Mouse (Mus musculus): Measurements from ENCODE around the gene Chid1.

The Chid1 gene

DNA sequence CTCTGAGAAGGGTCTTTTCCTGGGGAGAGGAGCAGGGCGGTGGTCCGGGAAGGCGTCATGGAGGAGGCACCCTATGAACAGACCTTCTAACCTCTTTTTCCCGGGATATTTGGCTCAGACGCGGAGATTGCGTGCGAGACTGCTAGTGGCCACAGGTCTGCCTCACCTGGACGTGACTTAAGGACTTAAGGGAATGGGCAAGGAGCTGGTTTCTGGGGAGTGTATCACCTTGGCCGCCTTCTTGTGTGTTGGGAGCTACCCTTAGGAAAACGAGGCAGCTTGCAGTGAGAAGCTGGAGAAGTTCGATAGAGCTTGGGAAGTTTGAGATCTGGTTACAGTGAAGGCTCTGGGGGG is 63.9 kb downstream of the Chid1 start:
- DNase-seq (ENCODE audit: low read depth): no peak

DNA sequence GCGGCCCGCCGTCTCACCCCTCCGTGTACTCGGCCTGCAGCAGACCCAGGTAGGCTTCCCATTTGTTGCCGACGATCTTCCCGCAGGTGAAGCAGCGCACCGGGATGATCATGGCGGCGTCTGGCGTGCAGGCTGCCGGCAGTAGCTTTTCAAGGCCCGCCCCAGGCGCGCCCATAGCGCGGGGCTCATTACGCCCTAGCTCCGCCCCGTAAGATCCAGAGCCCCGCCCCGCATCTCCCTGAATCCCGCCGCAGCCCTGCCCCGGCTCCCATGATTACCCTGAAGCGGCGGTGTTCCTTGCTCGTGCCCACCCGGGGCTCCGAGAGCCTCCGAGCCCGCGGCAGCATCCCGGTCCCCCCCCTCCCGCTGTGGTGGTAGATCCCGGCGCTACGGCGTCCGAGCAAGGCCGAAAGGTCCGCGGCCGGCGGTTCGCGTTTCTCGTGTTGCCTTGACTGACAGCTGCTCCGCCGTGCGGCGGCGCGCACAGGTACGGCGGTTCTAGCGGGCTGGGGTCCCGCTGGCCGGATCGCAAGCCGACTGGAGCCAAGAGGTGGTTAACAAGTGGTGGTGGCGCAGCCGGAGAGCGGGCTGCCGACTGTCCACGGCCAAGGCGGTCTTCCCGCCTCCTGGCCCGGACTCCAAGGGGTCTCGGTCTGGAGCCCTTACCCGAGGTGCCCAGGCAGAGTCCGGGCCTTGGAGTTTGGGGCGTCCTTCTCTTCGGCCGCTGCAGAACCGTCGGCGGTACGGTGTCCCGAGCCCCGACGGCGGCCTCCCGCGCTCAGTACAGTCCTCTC is 64.4 kb downstream of the Chid1 start, which contains the start of the genes Polr2l and Tspan4:
TSS of gene Polr2l (minus strand) at position 122 of the 794 bp plus-strand sequence.
TSS of gene Tspan4 (plus strand) at position 230 of the 794 bp plus-strand sequence.
- peak; percentile 87 for DNase-seq (ENCODE audit: low read depth)

- DNase-seq (ENCODE audit: low read depth): no peak
Observed at GRCm38 (mm10) chr7:141474160-141474559, 65.5 kb downstream of the Chid1 start.

GRCm38 (mm10) chr7:141472763-141473162 is 66.9 kb downstream of the Chid1 start:
- no peak for DNase-seq (ENCODE audit: low read depth)

DNA sequence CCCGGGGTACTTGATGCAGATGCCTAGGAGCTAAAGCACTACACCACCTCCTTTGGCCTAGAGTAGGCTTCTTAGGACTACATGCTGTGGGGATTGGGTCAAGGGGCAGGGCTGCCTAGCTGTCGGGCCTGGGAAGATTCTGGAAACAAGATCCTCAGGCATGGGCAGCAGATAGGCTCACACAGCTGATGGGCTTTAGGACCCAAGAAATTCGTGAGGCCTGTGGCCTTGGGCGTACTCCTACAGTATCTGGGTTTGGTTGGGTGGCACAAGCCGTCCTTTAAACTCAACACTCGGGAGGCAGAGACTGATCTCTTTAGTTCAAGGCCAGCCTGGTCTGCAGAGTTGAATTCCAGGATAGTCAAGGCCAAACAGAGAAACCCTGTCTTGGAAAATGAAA is 67.4 kb downstream of the Chid1 start:
- DNase-seq (ENCODE audit: low read depth): no peak

GRCm38 (mm10) chr7:141471236-141471635 is 68.4 kb downstream of the Chid1 start:
- DNase-seq (ENCODE audit: low read depth): no peak

GRCm38 (mm10) chr7:141470637-141470944 is 69.1 kb downstream of the Chid1 start:
- DNase-seq (ENCODE audit: low read depth): no peak

- DNase-seq (ENCODE audit: low read depth): no peak
Observed at GRCm38 (mm10) chr7:141469901-141470636, 69.6 kb downstream of the Chid1 start.

- no peak for DNase-seq (ENCODE audit: low read depth)
Observed at GRCm38 (mm10) chr7:141469352-141469751, 70.3 kb downstream of the Chid1 start.

DNA sequence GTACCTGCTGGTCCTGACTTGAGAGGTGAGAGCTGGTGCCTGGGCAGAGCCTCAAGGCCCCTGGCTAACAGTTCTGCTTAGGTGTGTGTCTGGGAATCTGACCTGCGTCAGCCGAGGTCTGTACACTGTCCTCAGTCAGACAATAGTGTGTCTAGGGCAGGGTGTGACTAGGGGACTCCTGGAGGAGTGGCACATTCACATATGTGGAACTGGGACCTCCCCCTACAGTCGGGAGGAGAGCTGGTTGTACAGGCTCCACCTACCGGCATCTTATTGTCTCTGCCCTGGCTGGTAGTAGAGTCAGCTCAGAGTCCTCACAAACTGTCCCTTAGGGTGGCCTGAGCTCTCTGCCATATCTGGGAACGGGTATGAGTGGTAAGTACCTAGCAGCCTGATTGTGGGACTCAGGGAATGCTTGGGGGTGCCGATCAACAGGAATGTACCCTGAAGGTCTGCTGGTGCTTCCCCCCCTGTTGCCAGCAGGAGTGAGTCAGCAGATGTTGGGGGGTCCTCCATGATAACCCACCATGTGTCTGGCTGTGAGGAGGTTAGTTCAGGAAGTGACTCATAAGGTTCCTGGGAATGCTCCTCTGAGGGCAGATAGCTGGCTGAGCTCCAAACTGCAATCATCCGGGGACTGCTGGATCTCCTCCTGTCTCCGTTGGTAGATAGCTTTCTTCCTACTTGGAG is 71.0 kb downstream of the Chid1 start:
- peak; percentile 95 for DNase-seq (ENCODE audit: low read depth)

GRCm38 (mm10) chr7:141468164-141468521 is 71.5 kb downstream of the Chid1 start:
- DNase-seq (ENCODE audit: low read depth): peak; percentile 59

- DNase-seq (ENCODE audit: low read depth): peak; percentile 87
Observed at GRCm38 (mm10) chr7:141467230-141468030, 72.2 kb downstream of the Chid1 start, which contains the start of gene Cd151. Gene Cd151 (plus strand): TSS chr7:141467392.

DNA sequence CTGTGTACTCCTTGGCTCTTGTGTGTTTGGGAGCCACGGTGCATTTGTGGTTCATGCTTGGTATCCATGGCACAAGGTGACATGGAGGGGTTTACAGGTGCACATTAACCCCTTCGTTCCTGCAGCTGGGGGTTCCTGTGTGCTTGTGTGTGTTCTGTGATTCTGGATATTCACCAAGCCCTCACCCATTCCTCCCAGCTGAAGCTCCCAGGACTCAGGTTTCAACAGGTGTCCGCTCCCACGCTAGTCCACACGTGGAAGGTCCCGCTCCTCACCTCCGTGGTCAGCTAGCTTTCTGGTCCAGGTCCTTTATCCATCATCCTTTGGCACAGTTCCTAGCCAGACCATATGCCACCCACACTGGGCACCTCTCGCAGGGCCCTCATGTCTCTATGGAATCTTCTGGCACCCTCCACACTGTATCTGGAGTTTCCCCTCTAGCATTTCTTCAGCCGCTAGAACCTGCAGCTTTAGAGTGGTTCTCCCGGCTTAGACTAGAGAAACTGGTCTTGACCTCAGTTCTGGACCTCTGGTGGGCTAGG is 73.0 kb downstream of the Chid1 start:
- no peak for DNase-seq (ENCODE audit: low read depth)

GRCm38 (mm10) chr7:141466045-141466394 is 73.6 kb downstream of the Chid1 start:
- peak; percentile 88 for DNase-seq (ENCODE audit: low read depth)

DNA sequence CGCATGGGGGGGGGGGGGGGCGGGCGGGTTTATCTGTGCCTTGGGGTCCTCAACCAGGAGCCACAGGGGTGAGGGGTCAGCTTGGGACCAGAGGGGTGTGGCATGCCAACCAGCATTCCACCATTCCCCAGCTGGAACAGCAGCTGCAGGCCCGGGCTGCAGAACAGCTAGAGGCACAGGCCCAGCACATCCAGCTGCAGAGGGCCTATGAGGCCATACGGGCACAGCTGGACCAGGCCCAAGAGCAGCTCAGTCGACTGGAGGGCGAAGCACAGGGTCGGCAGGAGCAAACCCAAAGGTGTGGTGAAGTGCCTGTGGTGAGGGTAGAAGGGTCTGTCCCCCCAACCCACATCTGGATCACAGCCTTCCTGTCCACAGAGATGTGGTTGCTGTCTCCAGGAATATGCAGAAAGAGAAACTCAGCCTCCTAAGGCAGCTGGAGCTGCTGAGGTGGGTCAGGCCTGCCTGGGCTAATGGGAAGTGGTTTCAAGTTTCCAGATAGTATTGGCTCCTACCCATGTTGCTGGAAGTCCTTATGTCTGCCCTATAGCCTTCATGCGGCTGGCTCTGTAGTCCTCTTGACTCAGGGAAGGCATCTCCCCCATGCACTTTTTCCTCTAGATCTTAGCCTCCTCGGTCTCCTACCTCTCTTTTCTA is 74.1 kb downstream of the Chid1 start:
- peak; percentile 78 for DNase-seq (ENCODE audit: low read depth)

DNA sequence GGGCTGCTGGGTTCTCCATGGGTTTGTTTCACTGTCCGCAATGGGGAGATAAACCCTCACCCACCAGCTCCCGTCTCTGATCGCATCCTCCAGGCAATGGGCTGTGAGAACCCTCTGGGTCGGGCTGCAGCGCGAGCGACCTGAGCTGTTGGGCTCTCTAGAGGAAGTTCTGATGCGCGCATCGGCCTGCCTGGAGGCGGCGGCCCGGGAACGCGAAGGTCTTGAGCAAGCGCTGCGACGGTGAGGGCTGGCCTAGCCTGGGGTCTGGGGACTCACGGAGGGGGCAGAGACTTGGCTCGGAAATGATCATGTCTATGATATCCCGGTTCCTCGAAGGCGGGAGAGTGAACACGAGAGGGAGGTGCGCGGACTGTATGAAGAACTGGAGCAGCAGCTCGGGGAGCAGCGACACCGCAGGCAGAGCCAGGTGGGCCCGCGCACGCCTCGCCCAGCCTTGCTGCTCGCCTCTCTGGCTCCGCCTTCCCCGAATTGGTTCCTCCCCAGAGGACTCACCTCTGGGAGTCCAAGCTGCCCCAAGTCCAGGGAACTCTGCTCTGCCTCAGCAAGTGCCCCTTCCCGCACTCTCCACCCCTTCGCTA is 75.0 kb downstream of the Chid1 start:
- no peak for DNase-seq (ENCODE audit: low read depth)

DNA sequence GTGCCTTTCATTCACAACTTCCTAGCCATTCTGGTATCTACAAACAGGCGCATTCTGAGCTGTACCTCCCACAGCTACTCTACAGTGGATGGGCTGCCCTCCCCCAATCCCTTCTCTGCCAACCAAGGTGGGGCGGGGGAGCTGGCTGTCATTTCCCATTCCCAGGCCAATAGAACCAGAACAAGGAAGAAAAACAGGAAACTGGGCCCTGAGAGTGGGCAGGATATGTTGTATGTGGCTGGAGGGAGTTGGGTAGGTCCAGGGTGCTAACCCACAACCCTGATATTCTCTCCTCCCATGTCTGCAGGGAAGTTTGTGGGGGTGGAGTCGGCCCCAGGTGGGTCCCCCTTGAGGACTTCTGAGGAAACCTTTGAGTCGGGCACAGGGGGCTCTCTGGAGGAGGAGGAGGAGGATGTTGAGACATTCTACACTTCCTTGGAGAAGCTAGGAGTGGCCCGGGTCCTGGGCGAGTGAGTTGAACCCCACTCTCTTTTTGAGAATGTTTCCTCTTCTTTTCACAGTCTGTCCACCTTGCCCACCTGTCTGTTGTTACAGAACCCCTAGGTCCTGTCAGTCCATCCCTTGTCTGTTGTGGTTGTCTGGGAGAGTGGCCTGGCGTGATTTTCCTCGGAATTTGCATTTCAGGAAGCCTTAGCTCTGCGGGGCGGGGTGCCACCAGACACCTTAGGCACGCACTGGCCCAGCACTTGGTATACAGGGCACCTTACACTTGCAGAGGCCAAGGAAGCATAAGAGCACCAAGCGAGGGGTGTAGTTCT is 75.6 kb downstream of the Chid1 start:
- DNase-seq (ENCODE audit: low read depth): peak; percentile 47

GRCm38 (mm10) chr7:141462333-141462821 is 77.3 kb downstream of the Chid1 start:
- DNase-seq (ENCODE audit: low read depth): no peak

- no peak for DNase-seq (ENCODE audit: low read depth)
Observed at GRCm38 (mm10) chr7:141461521-141462332, 77.9 kb downstream of the Chid1 start.
